Mouse (Mus musculus) spleen, postnatal 4 days (tissue): Measurements from ENCODE around the gene Tcf7l2.

ENCODE experiments used
- DNase-seq, 2 experiments: peaks; one replicate each; pipeline ENCODE4 v3.0.0; 2022; ENCODE audit warnings: low spot score in 2 of 2

Tcf7l2 gene

DNA sequence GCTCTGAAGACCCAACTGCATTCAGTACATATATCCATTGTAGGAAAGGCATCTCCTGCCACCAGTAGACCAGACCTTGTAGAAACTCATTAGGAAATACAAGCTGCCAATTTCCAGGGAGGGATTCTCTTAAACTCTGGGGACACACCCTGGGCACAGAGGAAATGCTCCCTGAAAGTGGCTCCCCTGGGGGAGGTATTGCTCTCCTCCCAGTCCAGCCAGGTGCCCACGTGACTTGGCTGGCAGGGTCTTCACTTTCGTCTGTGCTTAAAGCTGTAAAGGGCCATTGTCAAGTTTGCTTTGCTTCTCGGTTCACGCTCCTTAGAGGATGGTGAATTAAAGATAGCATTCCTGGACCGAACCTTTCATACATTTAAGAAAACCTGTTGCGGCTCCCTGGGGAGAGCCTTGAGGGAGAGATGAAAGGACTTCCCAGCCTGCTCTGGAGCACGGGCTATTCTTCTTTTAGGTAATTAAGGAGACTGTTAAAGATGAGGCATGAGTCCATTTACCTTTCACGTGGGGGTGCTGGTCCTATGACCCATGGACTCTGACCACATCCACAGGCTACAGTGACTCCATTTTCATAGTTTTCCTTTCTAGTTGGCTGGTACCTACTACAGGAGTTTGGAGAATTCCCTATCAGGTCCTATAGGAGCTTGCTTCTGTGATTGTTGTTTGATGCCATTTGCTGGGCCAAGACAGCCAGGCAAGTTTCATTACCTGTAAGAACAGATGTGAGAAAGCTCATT is 52.8 kb downstream of the Tcf7l2 start:
- no peak for DNase-seq

GRCm38 (mm10) chr19:55794946-55795340 is 53.3 kb downstream of the Tcf7l2 start:
- DNase-seq: no peak

DNA sequence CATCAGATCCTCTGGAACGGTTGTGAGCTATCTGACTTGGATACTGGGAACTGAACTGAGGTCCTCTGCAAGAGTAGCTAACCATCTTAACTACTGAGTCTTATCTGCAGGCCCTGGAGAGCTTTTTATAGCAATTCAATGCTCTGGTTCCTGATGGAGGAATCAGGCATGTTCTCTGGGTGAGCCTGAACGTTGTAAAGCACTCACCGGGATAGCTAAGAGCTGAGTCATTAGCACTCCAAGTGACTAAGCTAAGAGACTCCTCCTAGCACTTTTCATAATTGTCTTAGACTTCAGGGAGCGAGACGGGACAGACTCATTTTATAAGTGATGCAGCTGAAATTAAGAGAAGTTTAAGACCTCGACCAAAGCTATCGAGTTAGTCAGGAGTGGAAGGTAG is 53.7 kb downstream of the Tcf7l2 start:
- DNase-seq: no peak

GRCm38 (mm10) chr19:55797834-55798233 is 56.2 kb downstream of the Tcf7l2 start:
- no peak for DNase-seq

DNA sequence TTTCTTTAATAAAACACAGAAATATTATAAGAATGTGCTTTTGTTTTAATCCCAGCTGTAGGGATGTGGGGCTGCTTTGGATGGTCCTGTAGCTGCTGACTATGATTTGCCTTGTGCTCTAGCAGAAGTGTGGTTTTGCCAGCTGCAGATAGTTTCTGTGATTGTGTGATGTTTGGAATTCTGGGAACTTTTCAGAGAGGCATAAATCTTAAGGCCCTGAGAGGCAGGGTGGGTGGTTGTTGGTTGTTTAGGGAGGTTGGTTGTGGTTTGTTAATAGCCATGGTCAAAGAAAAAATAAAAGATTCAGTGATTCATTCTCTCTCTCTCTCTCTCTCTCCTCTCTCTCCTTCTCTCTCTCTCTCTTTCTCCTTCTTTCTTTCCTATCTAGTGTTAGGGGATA is 57.8 kb downstream of the Tcf7l2 start:
- no peak for DNase-seq

GRCm38 (mm10) chr19:55800059-55800458 is 58.4 kb downstream of the Tcf7l2 start:
- DNase-seq: no peak

- no peak for DNase-seq
Measured at GRCm38 (mm10) chr19:55803121-55803520, 61.5 kb downstream of the Tcf7l2 start.

DNA sequence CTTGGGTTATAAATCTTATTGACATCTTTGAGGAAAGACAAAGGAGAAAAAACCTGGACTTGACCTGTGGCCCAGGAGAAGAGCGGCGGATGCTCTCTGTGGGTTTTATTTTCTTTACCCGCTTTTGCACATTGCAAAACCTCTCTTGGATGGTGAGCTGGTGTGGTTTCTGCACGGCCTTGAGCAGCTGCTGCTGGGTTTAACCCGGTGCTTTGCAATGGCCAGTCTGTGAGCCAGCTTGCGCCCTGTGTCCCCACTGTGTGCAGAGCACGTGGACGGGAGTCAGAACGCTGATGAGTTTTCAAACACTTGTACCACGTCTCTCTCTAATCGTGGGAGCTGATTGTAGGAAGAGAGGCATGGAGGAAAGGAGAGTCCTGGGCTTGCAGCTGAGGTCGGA is 62.2 kb downstream of the Tcf7l2 start:
- no peak for DNase-seq

DNA sequence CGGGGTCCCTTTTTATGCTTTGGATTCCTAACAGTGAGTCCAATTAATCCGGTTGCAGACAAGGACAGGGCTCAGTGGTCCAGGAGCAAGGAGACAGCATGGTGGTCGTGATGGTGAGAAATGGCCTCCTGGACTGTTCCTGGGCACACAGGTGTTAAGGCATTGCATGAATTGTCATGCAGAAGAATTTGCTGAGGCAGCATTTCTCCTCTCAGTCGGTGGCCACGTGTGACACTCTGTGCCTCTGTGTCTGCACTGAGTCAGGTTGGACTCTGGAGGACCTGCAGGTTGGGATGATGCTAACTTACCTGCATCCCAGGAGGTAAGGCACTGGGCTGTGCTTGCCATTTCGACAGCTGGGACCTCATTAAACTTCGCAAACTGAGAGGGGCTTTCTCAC is 63.2 kb downstream of the Tcf7l2 start:
- no peak for DNase-seq

DNA sequence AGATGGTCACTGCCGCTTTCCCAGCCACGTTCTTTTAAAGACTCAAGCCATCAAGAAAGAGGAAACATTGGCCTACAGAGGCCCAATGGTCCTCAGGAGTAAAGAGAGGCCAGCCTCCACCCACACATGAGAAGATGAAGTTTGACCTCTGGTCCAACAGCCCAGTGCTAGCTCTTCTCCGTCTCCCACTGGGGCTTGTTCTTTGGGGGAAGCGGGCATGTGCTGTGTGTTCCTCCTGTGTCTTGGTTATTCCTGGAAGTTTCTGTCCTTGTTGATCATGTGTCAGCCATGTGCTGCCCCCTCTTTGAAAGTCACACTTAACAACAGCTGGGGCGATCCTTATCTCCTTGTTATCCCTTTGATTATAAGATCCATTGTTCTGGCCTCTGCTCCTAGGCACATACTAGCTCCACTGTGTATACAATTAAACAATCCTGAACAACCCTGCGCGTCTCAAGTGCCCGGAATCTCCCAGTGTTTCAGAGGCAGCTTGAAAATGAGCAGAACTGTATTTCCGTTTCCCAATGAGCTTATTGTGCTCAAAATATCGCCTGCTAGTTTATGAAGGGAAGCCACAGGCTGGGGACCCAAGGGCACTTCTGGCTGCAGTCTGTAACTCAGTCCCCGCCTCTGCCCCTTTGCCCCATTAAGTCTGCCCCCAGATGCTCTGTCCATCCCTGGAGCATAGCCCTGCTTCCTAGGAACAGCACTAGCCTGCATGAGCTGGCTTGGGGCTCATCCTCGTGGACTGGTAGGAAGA is 65.0 kb downstream of the Tcf7l2 start:
- no peak for DNase-seq

DNA sequence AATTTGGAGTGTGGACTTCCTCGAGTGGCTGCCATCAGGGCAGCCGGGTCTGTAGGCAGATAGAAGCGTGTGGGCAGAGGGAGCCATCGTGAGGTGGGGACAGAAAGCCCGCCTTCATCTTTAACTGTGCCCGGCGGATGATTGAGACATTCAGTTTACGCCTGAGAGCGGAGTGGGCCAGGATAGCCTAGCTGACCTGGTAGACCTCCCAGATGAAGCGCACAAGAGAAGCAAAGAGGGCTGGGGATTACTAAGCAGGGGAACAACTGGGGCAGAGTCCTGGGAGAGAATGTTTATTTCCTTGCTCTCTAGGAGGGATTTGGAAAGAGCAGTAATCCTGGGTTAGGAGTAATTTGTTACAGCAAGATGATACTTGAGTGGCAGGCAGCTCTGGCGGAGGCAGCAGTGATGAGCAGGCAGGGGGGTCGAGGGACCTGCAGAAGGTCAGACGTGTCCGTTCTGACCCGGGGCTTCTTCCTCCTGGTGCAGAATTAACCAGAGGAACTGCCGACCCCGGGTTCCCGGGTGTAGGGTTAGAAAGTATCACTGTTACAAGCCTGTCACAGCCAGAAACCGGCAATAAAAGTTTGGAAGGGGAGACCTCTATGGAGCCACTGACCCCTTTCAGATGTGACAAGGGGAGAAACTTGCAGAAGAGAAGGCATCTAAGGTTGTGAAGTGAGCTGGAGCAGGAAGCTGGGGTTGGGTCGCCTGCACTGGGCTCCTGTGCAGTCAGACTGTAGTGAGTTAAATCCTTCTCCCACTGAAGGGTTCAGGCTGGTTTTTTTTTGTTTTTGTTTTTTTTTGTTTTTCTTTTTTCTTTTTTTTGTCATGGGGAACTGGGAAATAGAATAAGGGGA is 65.8 kb downstream of the Tcf7l2 start:
- DNase-seq: no peak

GRCm38 (mm10) chr19:55808304-55808703 is 66.7 kb downstream of the Tcf7l2 start:
- DNase-seq: no peak

GRCm38 (mm10) chr19:55809539-55809938 is 67.9 kb downstream of the Tcf7l2 start:
- no peak for DNase-seq

- no peak for DNase-seq
Measured at GRCm38 (mm10) chr19:55812236-55812635, 70.6 kb downstream of the Tcf7l2 start.

DNA sequence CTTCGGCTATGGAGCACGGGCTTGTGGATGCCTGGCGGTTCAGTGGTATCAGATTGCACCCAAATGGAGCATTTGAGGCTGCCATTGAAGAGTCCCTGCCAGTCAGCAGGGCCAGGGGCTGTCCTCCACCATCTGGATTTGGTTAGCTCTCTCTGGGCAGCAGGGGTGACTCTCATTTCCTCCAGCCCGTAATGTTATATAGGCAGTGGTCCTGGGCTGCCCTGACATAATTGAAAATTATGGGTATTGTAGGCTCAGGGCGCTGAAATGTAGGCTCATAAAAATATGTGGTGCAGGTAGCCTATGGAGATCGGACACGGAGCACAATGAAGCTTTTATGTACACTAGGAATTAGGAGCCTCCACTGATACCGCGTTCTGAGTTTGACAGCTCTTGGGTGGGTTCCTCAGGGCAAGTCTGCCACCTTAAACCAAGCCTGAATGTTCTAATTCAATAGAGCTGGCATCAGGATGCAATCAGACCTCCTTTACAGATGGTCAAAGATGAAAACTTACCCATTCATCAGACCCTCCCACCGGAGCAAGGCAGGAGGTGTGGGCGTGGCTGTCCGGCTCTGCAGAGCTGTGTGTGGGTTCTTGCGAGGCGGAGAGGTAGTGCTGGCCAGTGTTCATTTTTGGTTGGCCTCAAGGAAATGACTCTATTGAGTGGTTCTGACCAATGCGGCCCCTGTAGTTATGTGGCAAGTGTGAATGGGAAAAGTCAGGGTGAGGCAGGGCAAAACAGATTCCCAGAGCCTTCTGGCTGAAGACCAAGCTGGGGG is 73.6 kb downstream of the Tcf7l2 start:
- no peak for DNase-seq

DNA sequence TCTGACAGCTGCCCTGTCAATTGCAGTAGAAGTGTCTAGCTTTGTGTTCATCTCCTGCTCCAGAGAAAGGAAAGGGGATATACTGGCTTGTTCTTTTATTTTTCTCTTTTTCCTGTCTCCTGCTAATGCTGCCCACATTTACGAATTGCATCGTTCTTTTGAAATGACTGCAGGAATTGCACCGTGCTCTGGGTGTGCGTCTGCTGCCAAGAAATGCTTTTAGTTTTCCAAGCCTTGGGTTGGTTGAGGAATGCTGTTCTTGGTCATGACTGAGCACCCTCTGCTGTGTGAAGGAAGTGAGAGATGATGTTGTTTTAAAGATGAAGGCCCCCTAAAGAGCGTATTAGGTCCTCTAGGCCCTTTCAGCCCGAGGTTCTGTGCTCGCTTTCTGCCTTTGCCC is 75.4 kb downstream of the Tcf7l2 start:
- no peak for DNase-seq

DNA sequence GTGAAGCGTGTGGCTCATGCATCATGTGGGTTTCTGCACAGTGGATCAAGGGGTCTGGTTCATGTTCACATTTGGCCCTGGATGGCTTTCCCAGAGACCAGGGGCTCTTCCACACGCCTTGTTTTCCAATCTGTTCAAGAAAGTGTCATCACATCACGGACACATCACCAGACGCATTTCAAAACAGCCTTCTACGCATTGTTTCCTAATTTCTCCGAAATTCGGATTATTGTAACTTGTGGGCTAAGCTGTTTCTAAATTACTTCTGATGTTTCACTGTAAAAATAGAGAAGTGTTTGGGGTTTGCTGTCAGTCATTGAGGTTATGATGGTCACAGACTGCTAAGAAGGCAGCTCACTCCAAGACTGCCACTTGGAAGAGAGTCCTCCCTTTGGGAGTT is 78.6 kb downstream of the Tcf7l2 start:
- no peak for DNase-seq

- DNase-seq: no peak
Measured at GRCm38 (mm10) chr19:55825001-55825827, 83.6 kb downstream of the Tcf7l2 start.

DNA sequence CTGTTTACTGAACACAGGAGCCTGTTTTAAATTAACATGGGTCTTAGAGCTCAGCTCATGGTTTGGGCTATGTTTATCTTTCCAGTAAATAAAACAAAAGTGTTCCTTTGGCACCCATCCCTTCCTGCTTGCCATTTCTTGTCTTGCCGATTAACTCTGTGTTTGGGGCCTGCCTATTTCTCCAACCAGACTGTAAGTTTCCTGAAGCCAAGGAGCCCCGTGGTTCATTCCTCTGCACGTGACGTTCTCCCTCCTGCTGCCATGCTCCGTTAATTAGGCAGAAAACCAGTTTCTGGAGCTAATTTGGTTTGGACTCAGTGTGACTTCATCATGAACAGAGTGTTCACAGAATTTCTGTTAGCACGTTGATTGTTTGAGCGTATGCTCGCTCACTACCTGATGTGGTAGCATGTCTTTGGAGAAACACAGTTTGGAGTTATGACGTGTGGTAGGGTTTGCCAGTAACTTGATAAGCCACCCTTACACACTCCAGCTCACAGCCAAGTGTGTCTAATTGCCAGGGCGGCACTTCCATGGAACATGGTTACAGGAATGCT is 84.4 kb downstream of the Tcf7l2 start:
- no peak for DNase-seq

DNA sequence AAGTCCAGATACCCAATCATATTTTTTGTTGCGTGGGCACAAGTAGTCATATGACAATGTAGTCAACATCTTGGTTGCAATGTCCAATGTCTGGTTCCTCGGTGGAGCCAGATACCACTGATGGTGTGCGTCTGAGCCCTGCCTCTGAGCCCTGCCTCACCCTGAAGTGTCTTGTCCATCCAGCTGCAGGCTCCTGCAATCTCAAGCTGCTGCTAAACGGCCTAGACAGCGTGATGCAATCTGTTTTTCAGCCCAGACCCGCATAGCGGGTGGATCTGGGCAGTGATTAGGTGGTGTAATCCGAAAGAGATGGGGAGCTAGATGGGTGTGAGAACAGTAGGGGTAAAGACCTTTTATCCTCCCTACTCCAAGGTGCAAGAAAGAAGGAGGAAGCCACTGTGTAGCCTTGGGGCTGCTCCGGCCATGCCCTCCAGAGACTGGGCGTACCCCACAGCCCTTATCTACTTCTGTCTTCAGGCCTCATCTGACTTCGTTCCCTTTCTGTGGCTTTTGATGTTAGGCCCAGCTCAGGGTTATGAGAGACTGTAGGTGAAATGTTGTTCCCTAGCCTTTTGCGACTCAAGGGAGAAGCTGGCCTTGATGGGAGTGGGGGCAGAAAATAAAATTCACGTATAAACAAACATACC is 86.1 kb downstream of the Tcf7l2 start:
- no peak for DNase-seq
